Mouse (Mus musculus) embryonic fibroblast, embryonic 13.5 days (primary cell): Measurements from ENCODE around the gene Msl3. TPM values are rescaled to one million over a fixed set of nuclear protein-coding genes. Genes with fewer than 3 reads are reported as not detected.
A peak's percentile ranks its signal among the peaks of the same experiment; 100 is the strongest.

Experiments
- H3K27ac ChIP-seq: 2 replicates; pipeline ENCODE4 v1.5.1; 2012; ENCODE audit warnings: low read length, control low read depth, inconsistent platforms; ENCODE audit not compliant: insufficient read depth
- H3K4me1 ChIP-seq: 2 replicates; pipeline ENCODE4 v1.6.1; 2011; ENCODE audit warnings: low read length; ENCODE audit not compliant: control insufficient read depth, insufficient read depth
- H3K4me3 ChIP-seq: 2 replicates; pipeline ENCODE4 v1.5.1; 2011; ENCODE audit warnings: mild to moderate bottlenecking, control low read depth, low read length; ENCODE audit not compliant: insufficient read depth
- CTCF ChIP-seq: IDR thresholded peaks from 2 replicates; pipeline ENCODE4 v1.5.1; 2011; ENCODE audit warnings: mild to moderate bottlenecking, control low read depth, low read length, moderate library complexity, borderline replicate concordance; ENCODE audit not compliant: insufficient read depth
- POLR2A ChIP-seq: IDR thresholded peaks from 2 replicates; pipeline ENCODE4 v1.6.1; 2011; ENCODE audit warnings: low read depth, mild to moderate bottlenecking, control low read depth, low read length, moderate library complexity
- polyA plus RNA-seq: library from polyadenylated mRNA; stranded (reverse); fragments of >200 nt; gene quantifications from 2 replicates; pipeline ENCODE4 v1.2.4, GENCODE M21; 2011; ENCODE audit warnings: low read depth; ENCODE audit not compliant: missing spikeins, insufficient read length

The Msl3 gene
- polyA plus RNA-seq, 1 experiment: 61.7 TPM

DNA sequence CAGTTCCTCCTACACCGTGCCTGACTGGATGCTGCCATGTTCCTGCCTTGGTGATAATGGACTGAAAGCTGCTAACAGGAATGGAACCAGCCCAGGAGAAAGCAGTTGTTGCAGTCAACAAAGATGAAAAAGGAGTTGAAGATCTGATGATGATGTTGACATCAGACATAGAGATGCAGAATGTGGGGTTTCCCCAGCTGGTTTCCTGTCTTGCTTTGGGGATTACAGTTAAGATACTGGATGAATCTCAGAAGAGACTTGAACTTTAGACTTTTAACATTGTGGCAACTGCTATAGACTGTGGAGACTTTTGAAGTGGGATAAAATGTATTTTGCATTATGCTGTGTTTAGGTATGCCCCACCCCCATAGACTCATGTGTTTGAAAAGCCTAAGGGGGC lies 15.9 kb downstream of the Msl3 start:
- Histone ChIP-seq H3K27ac (no peak overlapping the region), H3K4me1 (no peaks in the 10 kb centered on the region), H3K4me3 (no peak overlapping the region)
- TF ChIP-seq CTCF (no peak), POLR2A (no peak)

DNA sequence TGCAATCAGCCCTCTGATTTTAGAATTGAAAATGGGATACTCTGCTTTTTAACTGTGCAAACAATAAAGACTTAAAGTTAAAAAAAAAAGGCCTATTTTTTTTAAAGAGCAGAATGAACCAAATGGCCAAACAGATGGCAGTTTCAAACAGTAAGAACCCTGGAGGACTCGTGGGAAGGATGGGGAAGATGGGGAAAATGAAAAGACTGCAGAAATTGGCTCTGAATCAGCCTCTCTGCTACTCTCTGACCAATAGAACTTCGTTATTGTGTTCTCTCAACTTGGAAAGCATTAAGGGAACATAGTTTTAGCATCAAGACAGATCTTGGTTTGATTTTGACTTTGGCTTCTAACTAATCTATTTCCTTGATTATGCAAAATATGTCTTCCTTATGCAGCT lies 24.4 kb downstream of the Msl3 start:
- TF ChIP-seq CTCF: no peak
- no peak for TF ChIP-seq POLR2A
- Histone ChIP-seq H3K27ac (no peak overlapping the region), H3K4me1 (no peaks in the 10 kb centered on the region), H3K4me3 (no peak overlapping the region)

- H3K4me3 ChIP-seq: no peak overlapping the region
- no peak overlapping the region for H3K27ac ChIP-seq
- no peaks in the 10 kb centered on the region for H3K4me1 ChIP-seq
- TF ChIP-seq CTCF (no peak), POLR2A (no peak)
Observed at GRCm38 (mm10) chrX:168647746-168648145, 26.0 kb downstream of the Msl3 start.

- peak overlapping the region; percentile 27; the same call in 1 of the 2 replicates for H3K27ac ChIP-seq
- H3K4me3 ChIP-seq: no peak overlapping the region
- no peak for TF ChIP-seq CTCF
- H3K4me1 ChIP-seq: no peaks in the 10 kb centered on the region
Observed at GRCm38 (mm10) chrX:168643451-168643850, 30.2 kb downstream of the Msl3 start.

DNA sequence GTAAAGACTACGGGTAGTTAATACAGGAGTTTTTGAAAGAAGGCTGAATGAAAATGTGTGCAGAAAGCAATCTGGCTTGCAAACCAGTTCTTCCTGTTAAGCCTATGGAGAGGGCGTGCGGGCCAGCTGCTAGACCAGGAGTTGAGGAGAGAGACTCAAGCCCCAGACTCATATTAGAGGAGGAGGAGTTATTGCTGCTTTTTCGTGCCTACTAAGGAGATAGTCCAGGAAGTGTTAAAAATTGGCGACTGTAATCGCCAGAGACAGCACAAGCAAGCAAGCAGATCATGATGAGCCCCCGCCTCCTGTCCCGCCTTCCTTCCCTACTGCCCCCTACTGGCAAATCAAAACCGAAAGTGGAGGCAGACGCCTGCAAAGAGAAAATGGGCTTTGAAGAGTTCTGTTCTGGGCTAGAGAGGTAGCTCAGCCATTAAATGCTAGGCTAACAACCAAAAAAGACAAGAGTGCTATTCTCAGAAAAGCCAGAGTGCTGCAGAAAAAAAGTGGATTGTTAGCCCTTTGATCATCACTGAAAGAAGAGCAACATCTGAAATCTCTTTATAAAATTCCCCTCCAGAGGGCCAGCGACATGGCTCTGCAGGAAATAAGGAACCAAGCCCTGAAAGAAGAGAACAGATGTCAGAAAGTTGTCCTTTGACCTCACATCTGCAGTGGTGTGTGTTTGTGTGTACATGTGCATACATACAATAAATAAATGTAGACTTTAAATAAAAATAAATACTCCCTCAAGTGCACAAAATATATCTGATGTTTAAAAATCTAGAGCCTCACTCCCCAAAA lies 33.9 kb downstream of the Msl3 start:
- TF ChIP-seq POLR2A (no peak), CTCF (0 out of 2 replicates have a peak, but pooled peaks have one; percentile 17)
- Histone ChIP-seq H3K4me1 (peaks cover under 1% of the 10 kb centered on the region; the same call in 1 of the 2 replicates), H3K4me3 (peak overlapping the region; percentile 42), H3K27ac (no peak overlapping the region; the same call in 1 of the 2 replicates)

Other genes starting within 250 kb of the Msl3 start
- gene Frmpd4, start 96.7 kb downstream of the Msl3 start, polyA plus RNA-seq: 0.10 and 0.16 TPM in 2 replicates
- 2.7 and 3.9 TPM in 2 replicates for gene Arhgap6, start 121.2 kb upstream of the Msl3 start, polyA plus RNA-seq